Mouse (Mus musculus) midbrain, embryonic 15.5 days (tissue): ENCODE data around the gene Bahcc1. TPM values are rescaled to one million over a fixed set of nuclear protein-coding genes. Genes with fewer than 3 reads are reported as not detected.

Experiments used
- ATAC-seq: fragments of 200-750 bp; cut with Nextera tagmentation; replicated peaks from 2 replicates; pipeline ENCODE4 v1.8.0; 2017; ENCODE audit warnings: moderate TSS enrichment
- H3K27ac ChIP-seq: fragments of 300-500 bp; sonication (generic); 2 replicates; pipeline ENCODE4 v1.5.1; 2015; ENCODE audit warnings: mild to moderate bottlenecking, inconsistent platforms
- H3K27me3 ChIP-seq: fragments of 300-500 bp; sonication (generic); replicated peaks from 2 replicates; pipeline ENCODE4 v1.6.1; 2015; ENCODE audit warnings: inconsistent platforms
- H3K36me3 ChIP-seq: fragments of 300-500 bp; sonication (generic); replicated peaks from 2 replicates; pipeline ENCODE4 v1.6.1; 2015; ENCODE audit warnings: inconsistent platforms
- H3K4me1 ChIP-seq: fragments of 300-500 bp; sonication (generic); 2 replicates; pipeline ENCODE4 v1.6.1; 2015; ENCODE audit warnings: inconsistent platforms
- H3K4me2 ChIP-seq: fragments of 300-500 bp; sonication (generic); 2 replicates; pipeline ENCODE4 v1.6.1; 2015; ENCODE audit warnings: inconsistent platforms, mild to moderate bottlenecking, moderate library complexity
- H3K4me3 ChIP-seq: fragments of 300-500 bp; sonication (generic); 2 replicates; pipeline ENCODE4 v1.5.1; 2015; ENCODE audit warnings: mild to moderate bottlenecking, inconsistent platforms
- H3K9ac ChIP-seq: fragments of 300-500 bp; sonication (generic); 2 replicates; pipeline ENCODE4 v1.6.1; 2015; ENCODE audit warnings: mild to moderate bottlenecking, inconsistent platforms
- H3K9me3 ChIP-seq: fragments of 300-500 bp; sonication (generic); 2 replicates; pipeline ENCODE4 v1.6.1; 2016; ENCODE audit warnings: inconsistent platforms
- WGBS: fragments of 180-500 bp; shearing (Covaris S2); methylation state at CpG from one replicate; pipeline ENCODE4 v1.1.7; 2015; ENCODE audit warnings: mixed read lengths; 5-methylcytosine and 5-hydroxymethylcytosine counted together
- polyA plus RNA-seq: library from polyadenylated mRNA; unstranded; fragments of >200 nt; fragmentation: Nextera tagmentation; extraction: Ambion mirVana; gene quantifications from 2 replicates; pipeline ENCODE4 v1.2.1, GENCODE M21; 2015

Bahcc1 gene
- polyA plus RNA-seq, 1 experiment from 2014 or later = 16.2 TPM

DNA sequence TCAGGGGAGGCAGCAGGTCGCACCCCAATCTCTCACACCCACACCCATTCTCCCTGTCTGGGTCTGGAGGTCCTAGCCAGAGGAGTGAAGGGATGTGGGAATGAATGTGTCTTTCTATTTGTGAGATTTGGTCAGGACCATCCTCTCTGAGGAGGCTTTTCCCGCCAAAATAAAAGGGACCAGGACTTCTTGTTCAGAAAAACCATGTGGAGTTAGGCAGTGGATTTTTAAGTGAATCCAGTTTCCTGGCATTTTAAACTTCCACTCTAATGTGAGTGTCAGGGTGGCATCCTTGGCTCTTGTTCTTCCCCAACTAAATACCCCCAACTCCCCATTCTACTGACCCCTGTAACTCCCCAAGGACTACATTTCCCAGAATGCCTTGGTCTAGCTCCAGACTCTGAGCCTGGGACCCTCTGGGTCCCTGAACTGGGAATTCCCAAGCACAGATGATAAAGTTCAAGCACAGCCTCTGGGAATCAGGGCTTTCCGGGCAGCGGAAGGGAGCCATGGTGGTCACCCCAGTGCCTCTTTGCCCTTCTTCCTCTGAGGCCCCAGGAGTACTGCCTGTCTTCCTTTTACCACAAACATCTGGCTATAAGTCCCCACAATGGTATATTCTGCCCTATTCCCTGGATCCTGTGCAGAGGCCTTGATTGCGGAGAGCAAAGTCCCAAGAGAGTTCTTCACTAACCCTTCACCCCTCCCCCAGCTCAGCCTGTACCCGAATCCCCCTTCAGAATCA lies 9.4 kb downstream of the Bahcc1 start:
- H3K9me3 ChIP-seq = no peaks in the 10 kb centered on the region
- H3K4me2 ChIP-seq = peak overlapping the region; percentile 88
- peak overlapping the region; percentile 2; the same call in 1 of the 2 replicates for H3K4me3 ChIP-seq
- peaks cover 78% of the 10 kb centered on the region for H3K4me1 ChIP-seq
- no peaks in the 10 kb centered on the region for H3K36me3 ChIP-seq
- WGBS = 32% methylated on average over 6 of the region's 6 CpGs
- H3K27me3 ChIP-seq = no peaks in the 10 kb centered on the region
- no peak for ATAC-seq
- H3K27ac ChIP-seq = peak overlapping the region; percentile 33
- H3K9ac ChIP-seq = 0 out of 2 replicates have a peak overlapping the region, but pooled peaks have one; percentile 99

DNA sequence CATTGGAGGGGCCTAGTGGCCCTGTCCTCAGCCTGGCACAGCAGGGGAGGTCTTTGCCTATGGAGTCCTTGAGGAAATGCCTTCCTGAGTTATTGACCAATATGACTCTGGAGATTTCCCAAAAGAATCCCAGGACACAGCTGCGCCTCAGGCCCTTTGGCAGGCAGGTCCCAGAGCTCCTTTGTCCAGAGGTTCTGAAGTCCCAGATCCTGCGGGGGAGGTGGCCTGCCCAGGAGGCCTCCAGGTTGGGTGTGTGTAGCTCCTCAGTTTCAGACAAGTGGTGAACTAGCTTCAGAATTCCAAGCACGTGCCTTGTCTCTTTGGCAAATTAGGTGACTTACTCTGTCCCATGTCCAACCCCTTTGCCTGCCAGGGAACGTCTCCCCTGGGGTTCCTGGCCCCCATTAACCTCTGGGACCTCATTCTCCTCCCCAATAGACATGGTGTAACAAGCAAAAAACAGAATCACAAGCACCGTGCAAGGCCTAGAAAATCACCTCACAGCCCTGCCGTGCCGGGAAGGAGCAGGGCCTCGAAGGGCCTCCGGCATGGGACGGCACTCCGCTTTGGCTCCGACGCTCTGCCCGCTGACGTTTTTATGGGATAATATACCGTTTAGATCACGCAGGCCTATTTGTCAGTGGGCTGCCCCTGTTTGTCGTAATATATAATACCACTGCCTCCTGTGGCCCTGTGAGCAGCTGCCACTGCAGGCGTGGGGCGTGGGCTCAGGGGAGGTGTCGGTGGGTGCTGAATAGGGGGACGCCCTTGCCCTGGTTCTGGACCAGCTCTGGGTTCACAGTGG lies 10.2 kb downstream of the Bahcc1 start:
- peak overlapping the region; percentile 17; the same call in 1 of the 2 replicates for H3K9ac ChIP-seq
- ATAC-seq = no peak
- WGBS = 19% methylated on average over 22 of the region's 22 CpGs

DNA sequence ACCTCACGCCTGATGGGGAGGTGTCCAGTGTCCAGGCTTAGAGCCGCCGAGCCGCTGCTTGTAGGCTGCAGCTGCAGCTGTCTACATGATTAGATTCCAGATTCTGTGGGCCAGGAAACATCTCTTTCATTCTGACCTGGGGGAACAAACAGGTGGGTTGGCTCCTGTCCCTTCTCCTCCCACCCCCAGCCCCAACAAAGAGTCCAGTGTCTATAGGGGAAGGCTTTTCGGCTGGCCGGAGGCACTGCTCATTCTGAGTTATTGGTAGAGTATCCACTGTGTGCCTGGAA lies 10.7 kb downstream of the Bahcc1 start:
- Histone ChIP-seq H3K9me3 (no peaks in the 10 kb centered on the region), H3K27me3 (no peaks in the 10 kb centered on the region), H3K36me3 (no peaks in the 10 kb centered on the region), H3K4me1 (peaks cover 84% of the 10 kb centered on the region), H3K4me3 (no peak overlapping the region), H3K27ac (peak overlapping the region; percentile 33), H3K4me2 (peak overlapping the region; percentile 37), H3K9ac (peak overlapping the region; percentile 7; the same call in 1 of the 2 replicates)
- 30% methylated on average over 6 of the region's 6 CpGs for WGBS
- no peak for ATAC-seq

More for the DNA sequence above, 10.2 kb downstream of the Bahcc1 start:
- Histone ChIP-seq H3K4me2 (peak overlapping the region; percentile 37), H3K36me3 (no peaks in the 10 kb centered on the region), H3K9me3 (no peaks in the 10 kb centered on the region), H3K4me3 (peak overlapping the region; percentile 10; the same call in 1 of the 2 replicates), H3K27me3 (no peaks in the 10 kb centered on the region), H3K4me1 (peaks cover 82% of the 10 kb centered on the region), H3K27ac (peak overlapping the region; percentile 33)

DNA sequence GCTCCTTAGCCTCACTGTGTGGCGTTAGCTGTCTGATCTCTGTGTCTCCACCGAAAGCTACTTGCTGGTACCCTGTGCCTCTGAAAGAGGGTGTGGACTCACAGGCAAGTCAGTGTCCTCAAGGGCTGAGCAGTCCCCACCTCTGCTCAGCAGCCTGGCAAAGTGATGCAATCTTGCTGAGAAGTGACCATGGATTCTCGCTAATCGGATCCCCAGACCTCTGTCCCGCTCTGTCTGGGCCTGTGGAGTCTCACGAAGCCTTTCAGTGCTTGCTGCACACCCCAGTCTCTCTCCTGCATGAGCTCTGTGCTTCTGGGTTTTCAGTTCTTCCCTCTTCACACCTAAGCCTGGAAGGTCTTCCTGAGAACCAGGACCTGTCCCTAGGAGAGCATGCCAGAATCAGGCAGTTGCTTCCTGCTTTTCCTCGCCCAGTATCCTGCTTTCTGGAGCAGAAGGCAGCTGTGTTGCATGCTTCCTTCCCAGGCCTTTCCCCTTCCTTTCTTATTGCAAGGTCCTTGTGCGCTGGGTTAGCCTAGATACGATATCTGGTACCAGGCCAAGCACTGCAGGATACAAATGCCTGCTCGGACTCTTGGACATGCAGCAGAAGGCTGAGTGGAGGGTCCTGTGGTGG lies 15.5 kb downstream of the Bahcc1 start:
- no peaks in the 10 kb centered on the region for H3K36me3 ChIP-seq
- no peak overlapping the region for H3K27ac ChIP-seq
- H3K9me3 ChIP-seq = no peaks in the 10 kb centered on the region
- no peak overlapping the region for H3K4me2 ChIP-seq
- peaks cover 64% of the 10 kb centered on the region for H3K4me1 ChIP-seq
- H3K27me3 ChIP-seq = no peaks in the 10 kb centered on the region
- H3K4me3 ChIP-seq = no peak overlapping the region
- no peak overlapping the region for H3K9ac ChIP-seq
- no peak for ATAC-seq
- WGBS = 76% methylated on average over 10 of the region's 10 CpGs

DNA sequence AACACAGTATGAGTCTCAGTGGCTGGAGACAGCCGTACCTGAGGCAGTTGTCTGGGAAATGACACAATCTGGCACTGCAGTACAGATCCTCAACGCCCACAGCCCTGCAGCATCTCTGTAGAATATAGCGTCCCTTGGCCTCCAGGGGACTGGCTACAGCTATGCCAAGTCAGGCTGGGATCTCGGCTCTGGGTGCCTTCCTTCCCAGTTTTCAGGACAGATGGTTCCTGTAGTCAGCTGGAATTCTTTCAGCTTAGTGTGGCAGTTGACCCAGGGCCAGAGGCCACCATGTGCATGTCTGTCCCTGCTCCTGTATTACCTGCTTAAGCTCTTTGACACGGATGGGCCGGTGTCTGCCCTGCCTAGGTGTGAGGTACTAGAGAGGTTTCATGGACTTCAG lies 16.2 kb downstream of the Bahcc1 start:
- Histone ChIP-seq H3K36me3 (no peaks in the 10 kb centered on the region), H3K4me1 (peaks cover 64% of the 10 kb centered on the region), H3K4me3 (no peak overlapping the region), H3K9ac (no peak overlapping the region), H3K27me3 (no peaks in the 10 kb centered on the region), H3K27ac (no peak overlapping the region), H3K4me2 (no peak overlapping the region), H3K9me3 (no peaks in the 10 kb centered on the region)
- 81% methylated on average over 6 of the region's 6 CpGs for WGBS
- no peak for ATAC-seq

DNA sequence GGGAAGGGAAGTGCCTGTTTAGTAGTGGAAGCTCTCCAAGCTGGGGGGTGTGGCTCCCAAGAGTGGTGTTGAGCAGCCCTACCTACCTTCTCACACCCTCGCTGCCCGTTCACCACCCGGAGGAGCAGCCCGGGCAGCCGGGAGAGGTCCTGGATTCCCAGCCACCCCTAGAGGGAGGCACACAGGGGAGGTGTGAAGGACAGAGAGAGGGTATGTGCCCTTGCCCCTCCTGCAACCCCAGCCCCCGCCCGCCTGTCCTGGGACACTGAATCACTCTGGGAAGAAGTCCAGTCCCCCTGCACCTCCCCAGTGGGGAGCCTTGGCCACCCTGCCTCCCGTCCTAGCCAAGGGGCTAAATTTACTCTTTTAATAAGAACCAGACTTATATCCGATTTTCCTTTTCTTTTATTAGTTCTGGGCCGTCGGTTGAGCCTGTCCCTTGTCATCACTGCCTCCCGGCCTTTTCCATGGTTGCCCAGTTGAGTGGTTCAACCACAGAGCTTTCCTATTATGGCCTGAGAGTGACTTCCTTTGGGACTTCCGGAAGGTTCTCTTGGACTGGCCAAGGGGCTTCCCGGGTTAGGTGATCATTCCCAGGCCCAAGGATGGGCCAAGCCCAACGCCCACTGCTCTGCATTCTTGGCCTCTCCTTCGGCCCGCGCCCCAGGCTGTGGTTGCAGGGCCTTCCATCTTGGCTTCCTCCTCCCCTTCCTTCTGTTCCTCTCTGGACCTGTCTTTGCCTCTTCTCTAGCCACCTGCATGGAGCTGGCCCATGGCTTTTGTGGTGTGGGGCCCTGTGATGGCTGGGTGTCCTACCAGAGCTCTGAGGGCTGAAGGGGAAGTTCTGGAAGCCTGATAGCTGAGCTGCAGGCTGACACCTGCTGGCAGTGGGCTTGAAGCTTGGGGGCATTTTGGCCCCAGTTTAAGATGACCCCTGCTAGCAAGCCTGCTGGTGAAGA lies 18.5 kb downstream of the Bahcc1 start:
- Histone ChIP-seq H3K27ac (no peak overlapping the region), H3K9me3 (no peaks in the 10 kb centered on the region), H3K4me1 (peaks cover 67% of the 10 kb centered on the region), H3K27me3 (no peaks in the 10 kb centered on the region), H3K36me3 (no peaks in the 10 kb centered on the region), H3K4me3 (no peak overlapping the region), H3K4me2 (no peak overlapping the region), H3K9ac (no peak overlapping the region)
- 82% methylated on average over 18 of the region's 18 CpGs for WGBS
- no peak for ATAC-seq

DNA sequence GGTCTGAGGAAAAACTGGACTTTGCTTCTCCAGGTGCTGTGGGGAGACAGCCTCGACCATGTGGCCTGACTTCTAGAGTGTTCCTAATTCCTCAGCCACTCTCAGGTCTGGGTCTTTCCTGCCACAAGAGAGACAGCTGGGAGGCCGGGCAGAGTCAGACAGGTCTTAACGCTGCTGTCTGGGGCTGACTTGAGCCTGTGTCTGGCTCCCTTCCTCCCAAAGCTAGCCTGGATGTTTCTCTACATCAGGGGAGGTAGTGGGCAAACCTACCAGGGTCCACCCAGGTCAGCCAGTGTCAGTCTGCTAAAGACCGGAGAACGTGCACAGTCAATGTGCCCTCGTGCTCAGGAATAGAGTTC lies 19.2 kb downstream of the Bahcc1 start:
- 0 out of 2 replicates have a peak overlapping the region, but pooled peaks have one; percentile 35 for H3K27ac ChIP-seq
- H3K9me3 ChIP-seq = no peaks in the 10 kb centered on the region
- peaks cover 70% of the 10 kb centered on the region for H3K4me1 ChIP-seq
- no peak overlapping the region for H3K9ac ChIP-seq
- no peak for ATAC-seq
- no peaks in the 10 kb centered on the region for H3K36me3 ChIP-seq
- WGBS = 53% methylated on average over 6 of the region's 6 CpGs
- no peak overlapping the region for H3K4me2 ChIP-seq
- no peaks in the 10 kb centered on the region for H3K27me3 ChIP-seq
- no peak overlapping the region for H3K4me3 ChIP-seq

DNA sequence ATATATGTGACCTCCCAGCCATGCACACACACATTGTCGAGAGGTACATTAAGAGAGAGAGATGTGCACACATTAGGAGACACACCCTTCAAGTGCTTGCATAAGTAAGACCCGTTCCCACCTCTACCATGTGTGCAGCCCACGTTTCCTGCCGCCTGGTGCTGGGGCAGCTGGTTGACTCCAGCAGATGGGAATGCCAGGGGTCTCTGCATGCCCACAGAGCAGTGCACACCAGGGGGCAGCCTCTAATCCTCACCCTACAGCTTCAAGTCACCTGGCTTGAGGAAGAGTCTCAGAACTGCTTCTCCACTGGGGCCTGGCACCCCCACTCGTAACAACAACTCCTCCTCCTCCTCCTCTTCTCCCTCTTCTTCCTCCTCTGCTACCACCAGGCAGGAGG lies 19.7 kb downstream of the Bahcc1 start:
- ATAC-seq = no peak
- H3K4me2 ChIP-seq = no peak overlapping the region
- WGBS = 22% methylated on average over 5 of the region's 5 CpGs
- no peaks in the 10 kb centered on the region for H3K27me3 ChIP-seq
- H3K27ac ChIP-seq = 0 out of 2 replicates have a peak overlapping the region, but pooled peaks have one; percentile 35
- H3K9ac ChIP-seq = no peak overlapping the region
- peaks cover 75% of the 10 kb centered on the region for H3K4me1 ChIP-seq
- H3K36me3 ChIP-seq = no peaks in the 10 kb centered on the region
- H3K9me3 ChIP-seq = no peaks in the 10 kb centered on the region
- no peak overlapping the region for H3K4me3 ChIP-seq

DNA sequence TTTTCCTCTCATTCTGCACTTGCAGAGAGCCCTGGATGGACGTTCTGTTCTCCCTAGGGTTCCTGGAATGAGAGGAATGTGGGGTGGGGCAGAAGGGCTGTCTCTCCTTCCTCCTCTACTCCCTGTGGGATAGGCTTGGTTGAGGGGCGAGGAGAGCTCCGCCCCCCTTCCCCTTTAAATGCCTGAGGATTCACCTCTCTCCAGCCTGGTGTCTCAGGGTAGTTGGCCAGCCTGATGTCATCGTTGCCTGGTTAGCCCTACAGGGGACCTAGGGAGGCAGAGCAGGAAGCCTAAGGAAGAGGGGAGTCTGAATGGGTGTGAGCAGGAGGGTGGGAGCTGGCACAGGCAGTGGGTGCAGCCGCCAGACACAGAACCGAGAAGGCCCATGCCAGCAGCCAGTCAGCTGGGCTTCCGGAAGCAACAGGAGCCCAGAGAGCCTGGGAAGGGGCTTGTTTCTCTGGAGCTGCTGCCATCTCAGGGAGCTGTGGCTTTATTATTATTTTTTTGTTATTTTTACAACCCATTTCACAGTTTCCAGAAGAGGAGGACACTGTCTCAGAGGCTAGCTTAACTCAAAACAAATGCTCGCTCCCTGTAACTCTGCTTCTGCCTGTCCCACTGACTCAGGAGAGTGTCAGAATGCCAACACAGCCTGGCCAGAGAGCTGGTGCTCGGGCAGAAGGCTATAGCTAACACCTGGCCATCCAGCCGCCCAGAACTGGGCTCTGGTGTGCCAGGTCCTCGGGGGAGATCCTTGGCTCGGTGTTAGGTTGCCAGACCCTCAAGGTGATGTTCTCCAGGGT lies 20.3 kb downstream of the Bahcc1 start:
- no peak for ATAC-seq
- WGBS = 55% methylated on average over 12 of the region's 12 CpGs
- Histone ChIP-seq H3K27me3 (no peaks in the 10 kb centered on the region), H3K4me1 (peaks cover 75% of the 10 kb centered on the region), H3K27ac (no peak overlapping the region), H3K4me2 (no peak overlapping the region), H3K9me3 (no peaks in the 10 kb centered on the region), H3K4me3 (no peak overlapping the region), H3K36me3 (no peaks in the 10 kb centered on the region), H3K9ac (no peak overlapping the region)

DNA sequence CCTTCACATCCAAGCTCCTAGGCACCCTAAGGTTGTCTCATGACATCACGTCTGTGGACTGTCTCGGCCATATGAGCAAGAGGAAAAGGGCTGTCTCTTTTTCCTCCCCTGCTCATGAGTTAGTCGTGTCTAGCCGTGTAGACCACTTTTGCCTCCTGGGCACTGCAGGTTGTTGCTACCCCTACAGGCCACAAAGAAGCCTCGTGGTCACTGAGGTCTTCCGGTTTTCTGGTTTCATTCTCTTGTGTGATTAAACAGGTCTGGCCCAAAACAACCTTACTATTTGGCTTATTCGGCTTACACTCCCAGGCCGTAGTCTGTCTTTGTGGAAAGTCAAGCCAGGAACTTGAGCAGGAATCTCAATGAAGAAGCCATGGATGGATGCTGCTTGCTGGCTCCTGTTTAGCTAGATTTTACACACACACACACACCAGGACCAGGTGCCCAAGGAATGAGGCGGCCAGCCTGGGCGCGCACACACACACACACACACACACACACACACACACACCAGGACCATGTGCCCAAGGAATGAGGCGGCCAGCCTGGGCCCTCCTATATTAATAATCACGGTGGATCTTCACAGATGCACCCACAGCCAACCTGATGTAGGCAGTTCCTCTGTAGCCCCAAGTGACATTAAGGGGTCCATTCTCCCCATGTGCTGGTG lies 21.0 kb downstream of the Bahcc1 start:
- H3K27ac ChIP-seq = no peak overlapping the region
- H3K27me3 ChIP-seq = no peaks in the 10 kb centered on the region
- no peak for ATAC-seq
- H3K4me3 ChIP-seq = no peak overlapping the region
- H3K4me1 ChIP-seq = peaks cover 71% of the 10 kb centered on the region
- H3K9ac ChIP-seq = no peak overlapping the region
- WGBS = 85% methylated on average over 13 of the region's 13 CpGs
- H3K9me3 ChIP-seq = no peaks in the 10 kb centered on the region
- H3K4me2 ChIP-seq = no peak overlapping the region
- no peaks in the 10 kb centered on the region for H3K36me3 ChIP-seq

DNA sequence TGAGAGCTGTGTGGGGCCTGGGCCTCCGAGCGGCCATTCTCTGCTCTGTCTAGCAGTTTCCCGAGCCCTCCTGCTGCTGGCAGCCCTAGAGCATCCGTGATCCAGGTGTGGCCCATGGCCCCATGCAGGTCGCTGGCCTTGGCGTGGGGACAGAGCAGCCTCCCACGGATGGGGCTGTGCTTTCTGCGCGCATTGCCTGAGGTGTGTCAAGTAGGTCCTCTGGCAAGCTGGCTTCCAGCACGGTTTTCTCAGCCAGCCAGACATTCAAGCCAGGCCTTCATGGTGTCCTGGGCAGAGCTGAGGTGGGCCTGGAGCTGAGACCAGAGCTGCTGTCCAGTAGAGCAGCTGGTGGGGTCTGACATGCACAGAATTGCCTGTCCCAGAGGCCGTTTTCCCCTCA lies 21.7 kb downstream of the Bahcc1 start:
- WGBS = 62% methylated on average over 11 of the region's 11 CpGs
- Histone ChIP-seq H3K27me3 (no peaks in the 10 kb centered on the region), H3K4me3 (no peak overlapping the region), H3K4me1 (peaks cover 77% of the 10 kb centered on the region), H3K9ac (no peak overlapping the region), H3K36me3 (no peaks in the 10 kb centered on the region), H3K9me3 (no peaks in the 10 kb centered on the region), H3K27ac (no peak overlapping the region), H3K4me2 (no peak overlapping the region)
- no peak for ATAC-seq
